Mouse (Mus musculus): ENCODE results near the gene Mettl27.

- TF ChIP-seq CTCF (IDR thresholded peaks at IDR 0.05; ENCODE audit: control insufficient read depth, insufficient read depth, insufficient replicate concordance, low read depth, low read length), result no peak
- TF ChIP-seq POLR2A (IDR thresholded peaks at IDR 0.05; ENCODE audit: control insufficient read depth, low read depth, low read length), result no peak
Observed at GRCm38 (mm10) chr5:134973526-134973925, 41.4 kb downstream of the Mettl27 start.
